Mouse (Mus musculus) Patski (cell line): ENCODE results near the gene Cbx4. TPM values are rescaled to one million over a fixed set of nuclear protein-coding genes. Genes with fewer than 3 reads are reported as not detected.

Experiments
- ATAC-seq: fragments of 100-300 bp; one replicate; pipeline ENCODE4 v1.8.0; 2021
- CTCF ChIA-PET: fragments of 350-600 bp; sonication (Branson Sonifier 250); formaldehyde crosslinking; loops from one replicate; lab custom pipeline; 2022; ENCODE audit warnings: inconsistent platforms; lab: Charles Lee
- POLR2A ChIA-PET: fragments of 350-600 bp; sonication (Branson Sonifier 250); formaldehyde crosslinking; loops from one replicate; lab custom pipeline; 2022; ENCODE audit warnings: antibody characterized with exemption, inconsistent platforms; lab: Charles Lee
- DNase-seq: peaks from one replicate; pipeline ENCODE4 v3.0.0-alpha.2; 2011; ENCODE audit warnings: low read depth, low spot score
- H3K27me3 ChIP-seq: fragments of 371-371 bp; one replicate; pipeline ENCODE4 v1.5.1; 2021
- CTCF ChIP-seq: fragments of 100-300 bp; IDR thresholded peaks from one replicate; pipeline ENCODE4 v1.5.1; 2021
- in situ Hi-C: fragments of 300-500 bp; cut with MboI; formaldehyde crosslinking; loops from 3 replicates; pipeline ENCODE4 v1.11.1; 2018; ENCODE audit warnings: low pct_unique_long_range_greater_than_20kb, mixed read lengths
- polyA plus RNA-seq: library from polyadenylated mRNA; unstranded; gene quantifications from one replicate; pipeline ENCODE4 v1.2.3, GENCODE M21; 2021

The Cbx4 gene
- polyA plus RNA-seq, 1 experiment from 2014 or later = 22.0 TPM

GRCm38 (mm10) chr11:119093322-119093721 lies 7.3 kb upstream of the Cbx4 start:
- no peak for TF ChIP-seq CTCF
- no peaks in the 10 kb centered on the region for H3K27me3 ChIP-seq
- POLR2A ChIA-PET = interaction anchor here (0.6 to 1.5 kb wide), 2 partner anchors 9 to 16 kb away, joined by 3 to 10 read pairs; no protein-coding TSS in a partner anchor
- CTCF ChIA-PET = interaction anchor here (1.5 to 2.1 kb wide), 2 partner anchors 8 to 95 kb away, joined by 5 to 7 read pairs; no protein-coding TSS in a partner anchor
- no peak for DNase-seq
- in situ Hi-C loops = loop anchor here (5.0 kb wide), 1 partner anchor 94 kb away; no protein-coding TSS in a partner anchor
- no peak for ATAC-seq

- ChIA-PET POLR2A (interaction anchor here (1.1 kb wide), 1 partner anchor 55 kb away, joined by 3 read pairs; no protein-coding TSS in a partner anchor), CTCF (interaction anchor here (0.8 to 2.1 kb wide), 7 partner anchors 9 to 100 kb away, joined by 3 to 7 read pairs (median 3); no protein-coding TSS in a partner anchor)
- in situ Hi-C loops = loop anchor here (5.0 kb wide), 1 partner anchor 95 kb away; no protein-coding TSS in a partner anchor
- ATAC-seq (no peak), DNase-seq (no peak)
- no peaks in the 10 kb centered on the region for H3K27me3 ChIP-seq
- no peak for TF ChIP-seq CTCF
These were observed 6.3 kb upstream of the Cbx4 start for GRCm38 (mm10) chr11:119092286-119092685.

GRCm38 (mm10) chr11:119091598-119091991 lies 5.6 kb upstream of the Cbx4 start:
- DNase-seq (no peak), ATAC-seq (peak; percentile 65)
- CTCF ChIA-PET = interaction anchor here (0.8 to 2.1 kb wide), 6 partner anchors 13 to 100 kb away, joined by 3 to 7 read pairs (median 4); no protein-coding TSS in a partner anchor
- no peaks in the 10 kb centered on the region for H3K27me3 ChIP-seq
- in situ Hi-C loops = loop anchor here (5.0 kb wide), 1 partner anchor 96 kb away; no protein-coding TSS in a partner anchor
- POLR2A ChIA-PET = interaction anchor here (0.6 to 1.2 kb wide), 2 partner anchors 35 to 76 kb away, joined by 3 read pairs; no protein-coding TSS in a partner anchor
- no peak for TF ChIP-seq CTCF

GRCm38 (mm10) chr11:119090961-119091597 lies 5.1 kb upstream of the Cbx4 start:
- no peak for TF ChIP-seq CTCF
- in situ Hi-C loops = loop anchor here (5.0 kb wide), 1 partner anchor 96 kb away; no protein-coding TSS in a partner anchor
- DNase-seq (no peak), ATAC-seq (peak; percentile 38)
- ChIA-PET POLR2A (interaction anchor here (0.6 to 1.2 kb wide), 2 partner anchors 36 to 76 kb away, joined by 3 read pairs; no protein-coding TSS in a partner anchor), CTCF (interaction anchor here (0.8 to 2.1 kb wide), 5 partner anchors 13 to 101 kb away, joined by 3 to 7 read pairs (median 3); no protein-coding TSS in a partner anchor)
- no peaks in the 10 kb centered on the region for H3K27me3 ChIP-seq

GRCm38 (mm10) chr11:119090076-119090960 lies 4.3 kb upstream of the Cbx4 start:
- DNase-seq = no peak
- ATAC-seq = no peak
- CTCF ChIA-PET = no interaction called here
- POLR2A ChIA-PET = interaction anchor here (1.2 kb wide), 1 partner anchor 36 kb away, joined by 3 read pairs; no protein-coding TSS in a partner anchor
- in situ Hi-C loops = loop anchor here (5.0 kb wide), 1 partner anchor 97 kb away; no protein-coding TSS in a partner anchor
- H3K27me3 ChIP-seq = no peaks in the 10 kb centered on the region
- TF ChIP-seq CTCF = no peak

GRCm38 (mm10) chr11:119089235-119090075 lies 3.4 kb upstream of the Cbx4 start:
- no peaks in the 10 kb centered on the region for H3K27me3 ChIP-seq
- ChIA-PET POLR2A (no interaction called here), CTCF (no interaction called here)
- in situ Hi-C loops = loop anchor here (5.0 kb wide), 1 partner anchor 98 kb away; no protein-coding TSS in a partner anchor
- DNase-seq (no peak), ATAC-seq (no peak)
- TF ChIP-seq CTCF = no peak

GRCm38 (mm10) chr11:119088391-119089234 lies 2.6 kb upstream of the Cbx4 start:
- ChIA-PET CTCF (interaction anchor here (1.4 kb wide), 1 partner anchor 37 kb away, joined by 5 read pairs; no protein-coding TSS in a partner anchor), POLR2A (no interaction called here)
- no peak for ATAC-seq
- no peak for TF ChIP-seq CTCF
- no peaks in the 10 kb centered on the region for H3K27me3 ChIP-seq
- no peak for DNase-seq
- in situ Hi-C loops = no loop called here

GRCm38 (mm10) chr11:119087301-119088082 lies 1.5 kb upstream of the Cbx4 start:
- no peak for TF ChIP-seq CTCF
- no peak for ATAC-seq
- no peak for DNase-seq
- POLR2A ChIA-PET = interaction anchor here (1.0 kb wide), 1 partner anchor 26 kb away, joined by 4 read pairs; no protein-coding TSS in a partner anchor
- CTCF ChIA-PET = interaction anchor here (0.7 to 2.4 kb wide), 4 partner anchors 36 to 98 kb away, joined by 3 to 7 read pairs (median 4); no protein-coding TSS in a partner anchor
- in situ Hi-C loops = no loop called here
- H3K27me3 ChIP-seq = no peaks in the 10 kb centered on the region
